Mouse (Mus musculus): ENCODE measurements at regions not wholly inside any gene's neighbourhood (a gene's known extent, or its start where the extent isn't known, plus 50 kb on each side); places are given as distances from the start of the nearest gene placed in this dataset.
A peak's percentile ranks its signal among the peaks of the same experiment; 100 is the strongest.
"Not testable (repeated sequence)": the region's sequence is repeated elsewhere in the genome, so short reads cannot be mapped to it uniquely, and the experiment has no call there.

GRCm38 (mm10) chr5:14309981-14310380, 204.7 kb upstream of the Pclo start:
- WGBS, result 81% methylated on average over 5 of the region's 5 CpGs
- ATAC-seq, result no peak
- H3K4me3 ChIP-seq (replicated peaks), result no peak overlapping the region
- H3K27me3 ChIP-seq (replicated peaks), result no peaks in the 10 kb centered on the region
- no peaks in the 10 kb centered on the region for H3K4me1 ChIP-seq (replicated peaks)
- H3K9ac ChIP-seq, result no peak overlapping the region
- H3K27ac ChIP-seq, result no peak overlapping the region
- no peak overlapping the region for H3K4me2 ChIP-seq (replicated peaks)
- no peaks in the 10 kb centered on the region for H3K9me3 ChIP-seq
- no peaks in the 10 kb centered on the region for H3K36me3 ChIP-seq

- Histone ChIP-seq H3K36me3 (no peaks in the 10 kb centered on the region), H3K4me3 (replicated peaks) (no peak overlapping the region), H3K9ac (no peak overlapping the region), H3K4me2 (replicated peaks) (no peak overlapping the region), H3K27ac (no peak overlapping the region), H3K27me3 (replicated peaks) (no peaks in the 10 kb centered on the region), H3K9me3 (no peaks in the 10 kb centered on the region), H3K4me1 (replicated peaks) (no peaks in the 10 kb centered on the region)
- WGBS, result 82% methylated on average over 3 of the region's 3 CpGs
- ATAC-seq, result no peak
Measured at GRCm38 (mm10) chr5:14311729-14312128, 203.0 kb upstream of the Pclo start.

DNA sequence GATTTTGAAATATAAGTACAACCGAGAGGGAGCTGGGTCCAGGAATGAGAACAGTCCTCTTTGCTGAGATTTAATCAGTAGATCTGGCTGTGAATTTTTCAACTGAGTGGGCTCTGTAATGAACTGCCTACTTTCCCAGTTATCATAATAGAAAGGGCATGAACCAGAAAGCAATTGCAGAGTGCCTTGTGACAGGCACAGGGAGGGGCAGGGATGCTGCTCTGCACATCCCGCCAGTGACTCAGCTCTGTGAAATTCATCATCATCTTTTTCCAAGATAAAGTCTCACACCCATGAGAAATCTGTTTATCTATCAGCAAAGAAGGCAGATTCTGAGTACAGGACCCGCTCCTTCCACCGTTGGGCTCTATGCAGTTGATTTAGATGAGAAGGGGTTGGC, 194.5 kb upstream of the Pclo start:
- Histone ChIP-seq H3K9ac (no peak overlapping the region), H3K36me3 (no peaks in the 10 kb centered on the region), H3K4me1 (replicated peaks) (no peaks in the 10 kb centered on the region), H3K27ac (no peak overlapping the region), H3K27me3 (replicated peaks) (no peaks in the 10 kb centered on the region), H3K4me2 (replicated peaks) (no peak overlapping the region), H3K9me3 (no peaks in the 10 kb centered on the region), H3K4me3 (replicated peaks) (no peak overlapping the region)
- 72% methylated on average over 4 of the region's 4 CpGs for WGBS
- ATAC-seq, result no peak

GRCm38 (mm10) chr5:14322000-14322399, 192.7 kb upstream of the Pclo start:
- Histone ChIP-seq H3K4me3 (replicated peaks) (no peak overlapping the region), H3K4me1 (replicated peaks) (no peaks in the 10 kb centered on the region), H3K4me2 (replicated peaks) (no peak overlapping the region), H3K27ac (no peak overlapping the region), H3K9me3 (no peaks in the 10 kb centered on the region), H3K36me3 (no peaks in the 10 kb centered on the region), H3K27me3 (replicated peaks) (no peaks in the 10 kb centered on the region), H3K9ac (no peak overlapping the region)
- no peak for ATAC-seq
- WGBS, result 51% methylated on average over 1 of the region's 1 CpGs

- no peaks in the 10 kb centered on the region for H3K36me3 ChIP-seq
- H3K4me3 ChIP-seq (replicated peaks), result no peak overlapping the region
- H3K27ac ChIP-seq, result no peak overlapping the region
- ATAC-seq, result no peak
- no peak overlapping the region for H3K9ac ChIP-seq
- H3K4me2 ChIP-seq (replicated peaks), result no peak overlapping the region
- H3K27me3 ChIP-seq (replicated peaks), result no peaks in the 10 kb centered on the region
- H3K9me3 ChIP-seq, result no peaks in the 10 kb centered on the region
- WGBS, result 37% methylated on average over 1 of the region's 1 CpGs
- no peaks in the 10 kb centered on the region for H3K4me1 ChIP-seq (replicated peaks)
Measured at GRCm38 (mm10) chr5:14360446-14360845, 154.3 kb upstream of the Pclo start.

DNA sequence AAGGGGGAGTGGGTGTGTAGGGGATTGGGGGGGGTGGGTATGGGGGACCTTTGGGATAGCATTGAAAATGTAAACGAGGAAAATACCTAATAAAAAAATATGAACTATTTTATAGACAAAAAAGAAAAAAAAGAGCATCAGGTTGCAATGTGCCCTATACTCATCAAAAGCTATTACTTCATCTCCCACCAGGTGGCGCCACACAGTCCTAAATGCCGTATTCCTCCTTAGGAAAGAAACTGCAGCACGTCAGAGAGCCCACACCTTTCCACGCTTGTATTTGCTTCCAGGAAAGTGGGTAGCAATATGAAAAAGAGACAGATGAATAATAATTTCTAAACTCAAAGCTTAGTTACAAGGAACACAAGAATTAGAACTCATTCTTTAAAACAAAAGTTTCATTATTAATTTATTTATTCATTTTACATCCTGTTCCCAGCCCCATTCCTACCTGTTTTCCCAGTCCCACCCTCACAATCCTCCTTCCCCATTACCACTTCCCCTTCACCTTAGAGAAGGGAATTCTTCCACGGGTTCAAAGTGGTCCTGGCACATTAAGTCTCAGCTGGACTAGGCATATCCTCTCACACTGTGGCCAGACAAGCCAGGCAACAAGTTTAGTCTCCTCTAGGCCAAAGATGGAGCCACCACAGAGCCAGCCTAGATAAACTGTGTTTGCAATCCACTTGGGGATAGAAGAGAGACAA, 125.4 kb upstream of the Pclo start:
- Histone ChIP-seq H3K4me1 (replicated peaks) (no peaks in the 10 kb centered on the region), H3K4me2 (replicated peaks) (no peak overlapping the region), H3K27me3 (replicated peaks) (no peaks in the 10 kb centered on the region), H3K9me3 (no peaks in the 10 kb centered on the region), H3K36me3 (no peaks in the 10 kb centered on the region), H3K9ac (no peak overlapping the region), H3K27ac (no peak overlapping the region), H3K4me3 (replicated peaks) (no peak overlapping the region)
- 23% methylated on average over 6 of the region's 6 CpGs for WGBS
- ATAC-seq, result peak; percentile 61; the same call in 1 of the 2 replicates

- no peaks in the 10 kb centered on the region for H3K9me3 ChIP-seq
- no peak overlapping the region for H3K9ac ChIP-seq
- H3K27ac ChIP-seq, result no peak overlapping the region
- H3K4me3 ChIP-seq (replicated peaks), result no peak overlapping the region
- H3K4me1 ChIP-seq (replicated peaks), result no peaks in the 10 kb centered on the region
- H3K4me2 ChIP-seq (replicated peaks), result no peak overlapping the region
- 73% methylated on average over 3 of the region's 3 CpGs for WGBS
- no peak for ATAC-seq
- no peaks in the 10 kb centered on the region for H3K27me3 ChIP-seq (replicated peaks)
- no peaks in the 10 kb centered on the region for H3K36me3 ChIP-seq
Measured at GRCm38 (mm10) chr5:14391793-14392192, 122.9 kb upstream of the Pclo start.

GRCm38 (mm10) chr5:14403381-14403780, 111.3 kb upstream of the Pclo start:
- not testable (repeated sequence) for H3K4me1 ChIP-seq (replicated peaks); H3K9me3 ChIP-seq; H3K9ac ChIP-seq; H3K27me3 ChIP-seq (replicated peaks); H3K4me3 ChIP-seq (replicated peaks); H3K27ac ChIP-seq; H3K36me3 ChIP-seq; H3K4me2 ChIP-seq (replicated peaks); ATAC-seq
- 82% methylated on average over 11 of the region's 12 CpGs for WGBS

GRCm38 (mm10) chr5:14404344-14404743, 110.4 kb upstream of the Pclo start:
- Histone ChIP-seq H3K4me3 (replicated peaks) (no peak overlapping the region), H3K9ac (no peak overlapping the region), H3K27ac (no peak overlapping the region), H3K36me3 (no peaks in the 10 kb centered on the region), H3K9me3 (no peaks in the 10 kb centered on the region), H3K4me1 (replicated peaks) (no peaks in the 10 kb centered on the region), H3K27me3 (replicated peaks) (no peaks in the 10 kb centered on the region), H3K4me2 (replicated peaks) (no peak overlapping the region)
- WGBS, result 73% methylated on average over 2 of the region's 2 CpGs
- ATAC-seq, result no peak

DNA sequence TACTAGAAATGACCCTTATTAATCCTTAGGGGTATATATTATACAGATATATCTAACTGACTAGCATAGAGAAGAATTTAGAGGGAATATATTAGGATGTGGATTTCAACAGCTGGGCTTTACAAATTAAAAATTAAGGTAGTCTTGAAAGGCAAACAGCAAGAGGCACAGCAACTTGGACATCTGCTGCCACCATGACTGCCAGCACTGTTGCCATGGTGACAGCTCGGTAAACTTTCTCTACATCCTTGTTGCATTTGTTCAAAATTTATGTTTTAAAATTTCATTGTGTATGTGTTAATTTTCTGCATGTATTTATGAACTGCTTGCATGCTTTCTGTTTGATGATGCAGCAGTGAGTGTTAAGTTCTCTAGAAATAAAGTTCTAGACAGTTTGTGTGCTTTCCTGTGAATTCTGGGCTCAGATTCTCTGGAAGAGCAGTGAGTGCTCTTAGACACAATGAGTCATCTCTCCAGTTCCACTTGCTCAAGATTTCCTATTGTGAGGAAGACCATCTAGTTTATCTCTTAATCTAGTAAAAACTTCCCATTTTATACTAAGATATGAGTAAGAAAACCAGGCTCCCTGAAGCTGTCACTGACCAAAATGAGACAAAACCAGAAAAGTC, 99.4 kb upstream of the Pclo start:
- 69% methylated on average over 1 of the region's 1 CpGs for WGBS
- Histone ChIP-seq H3K4me2 (replicated peaks) (no peak overlapping the region), H3K27me3 (replicated peaks) (no peaks in the 10 kb centered on the region), H3K4me3 (replicated peaks) (no peak overlapping the region), H3K9ac (no peak overlapping the region), H3K4me1 (replicated peaks) (no peaks in the 10 kb centered on the region), H3K36me3 (no peaks in the 10 kb centered on the region), H3K27ac (no peak overlapping the region), H3K9me3 (no peaks in the 10 kb centered on the region)
- ATAC-seq, result no peak

DNA sequence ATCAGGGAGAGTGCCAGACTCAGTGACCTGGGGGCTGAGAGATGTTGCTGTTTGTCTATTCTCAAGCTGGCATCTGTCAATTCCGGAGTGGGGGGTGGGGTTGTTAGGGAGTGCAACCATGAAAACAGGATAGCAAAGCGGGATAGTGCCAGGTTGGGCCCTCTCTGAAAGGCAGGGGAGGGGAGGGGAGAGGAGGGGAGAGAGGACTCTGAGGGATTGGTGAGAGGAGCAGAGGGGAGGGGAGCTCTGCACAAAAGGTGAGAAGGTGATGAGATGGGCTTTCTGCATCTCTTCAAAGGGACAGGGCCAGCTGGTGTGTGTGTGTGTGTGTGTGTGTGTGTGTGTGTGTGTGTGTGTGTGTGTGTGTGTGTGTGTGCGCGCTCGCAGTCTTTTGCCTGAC, 61.6 kb upstream of the Pclo start:
- no peaks in the 10 kb centered on the region for H3K9me3 ChIP-seq
- WGBS, result 65% methylated on average over 5 of the region's 5 CpGs
- no peak overlapping the region for H3K27ac ChIP-seq
- no peaks in the 10 kb centered on the region for H3K36me3 ChIP-seq
- no peaks in the 10 kb centered on the region for H3K4me1 ChIP-seq (replicated peaks)
- H3K4me2 ChIP-seq (replicated peaks), result no peak overlapping the region
- H3K9ac ChIP-seq, result no peak overlapping the region
- no peaks in the 10 kb centered on the region for H3K27me3 ChIP-seq (replicated peaks)
- ATAC-seq, result no peak
- H3K4me3 ChIP-seq (replicated peaks), result no peak overlapping the region

All from intestine, embryonic 15.5 days (tissue).